Mouse (Mus musculus) stomach, embryonic 14.5 days (tissue): Measurements from ENCODE around the gene Ercc6l. TPM values are rescaled to one million over a fixed set of nuclear protein-coding genes. Genes with fewer than 3 reads are reported as not detected.
"Not testable (repeated sequence)": the region's sequence is repeated elsewhere in the genome, so short reads cannot be mapped to it uniquely, and the experiment has no call there.

Experiments used
- ATAC-seq: fragments of 200-750 bp; cut with Nextera tagmentation; 2 replicates; pipeline ENCODE4 v1.8.0; 2017; ENCODE audit warnings: low read depth, moderate TSS enrichment; ENCODE audit not compliant: insufficient number of reproducible peaks, insufficient read depth, low FRiP score
- H3K27ac ChIP-seq: fragments of 300-500 bp; sonication (generic); 2 replicates; pipeline ENCODE4 v1.5.1; 2014; ENCODE audit warnings: mild to moderate bottlenecking, low read length, moderate library complexity, mixed read lengths
- H3K27me3 ChIP-seq: fragments of 300-500 bp; sonication (generic); 2 replicates; pipeline ENCODE4 v1.6.1; 2014; ENCODE audit warnings: low read length, control low read depth, mixed read lengths; ENCODE audit not compliant: control insufficient read depth, insufficient read depth
- H3K36me3 ChIP-seq: fragments of 300-500 bp; sonication (generic); 2 replicates; pipeline ENCODE4 v1.6.1; 2014; ENCODE audit warnings: mild to moderate bottlenecking, control low read depth, low read length, moderate library complexity, mixed read lengths; ENCODE audit not compliant: control insufficient read depth, insufficient read depth
- H3K4me1 ChIP-seq: fragments of 300-500 bp; sonication (generic); 2 replicates; pipeline ENCODE4 v1.6.1; 2014; ENCODE audit warnings: low read length, control low read depth, mixed read lengths; ENCODE audit not compliant: control insufficient read depth, insufficient read depth
- H3K4me2 ChIP-seq: fragments of 300-500 bp; sonication (generic); replicated peaks from 2 replicates; pipeline ENCODE4 v1.6.1; 2014; ENCODE audit warnings: low read depth, low read length, control low read depth
- H3K4me3 ChIP-seq: fragments of 300-500 bp; sonication (generic); 2 replicates; pipeline ENCODE4 v1.5.1; 2014; ENCODE audit warnings: low read depth, low read length, control low read depth
- H3K9ac ChIP-seq: fragments of 300-500 bp; sonication (generic); replicated peaks from 2 replicates; pipeline ENCODE4 v1.6.1; 2014; ENCODE audit warnings: low read depth, mild to moderate bottlenecking, control low read depth, low read length, moderate library complexity, mixed read lengths
- H3K9me3 ChIP-seq: fragments of 300-500 bp; sonication (generic); 2 replicates; pipeline ENCODE4 v1.6.1; 2016; ENCODE audit warnings: low read depth, low read length, control low read depth; ENCODE audit not compliant: control insufficient read depth
- WGBS: fragments of 180-500 bp; shearing (Covaris S2); extraction: QIAGEN DNeasy Blood & Tissue Kit; methylation state at CpG from one replicate; pipeline ENCODE4 v1.1.7; 2014; 5-methylcytosine and 5-hydroxymethylcytosine counted together
- polyA plus RNA-seq: library from polyadenylated mRNA; unstranded; fragments of >200 nt; fragmentation: Nextera tagmentation; extraction: Ambion mirVana; gene quantifications from 2 replicates; pipeline ENCODE4 v1.2.1, GENCODE M21; 2014

The Ercc6l gene
- polyA plus RNA-seq, 1 experiment from 2014 or later, result 12.5 TPM

- Histone ChIP-seq H3K9me3 (no peaks in the 10 kb centered on the region), H3K4me2 (no peak overlapping the region), H3K27me3 (no peaks in the 10 kb centered on the region), H3K27ac (no peak overlapping the region), H3K4me3 (no peak overlapping the region), H3K4me1 (no peaks in the 10 kb centered on the region), H3K9ac (no peak overlapping the region), H3K36me3 (no peaks in the 10 kb centered on the region; the same call in none of the 2 replicates)
- no peak for ATAC-seq
- 79% methylated on average over 1 of the region's 1 CpGs for WGBS
These were observed 15.7 kb downstream of the Ercc6l start for GRCm38 (mm10) chrX:102141157-102141556.

- H3K4me1 ChIP-seq, result 0 out of 2 replicates have a peak, but pooled peaks cover 3% of the 10 kb centered on the region
- no peak overlapping the region for H3K27ac ChIP-seq
- no peaks in the 10 kb centered on the region; the same call in 1 of the 2 replicates for H3K36me3 ChIP-seq
- no peaks in the 10 kb centered on the region for H3K27me3 ChIP-seq
- WGBS, result 86% methylated on average over 2 of the region's 2 CpGs
- no peaks in the 10 kb centered on the region for H3K9me3 ChIP-seq
- H3K9ac ChIP-seq, result no peak overlapping the region
- H3K4me3 ChIP-seq, result no peak overlapping the region
- ATAC-seq, result no peak
- H3K4me2 ChIP-seq, result no peak overlapping the region
These were observed 35.6 kb downstream of the Ercc6l start for GRCm38 (mm10) chrX:102121321-102121720.

- H3K36me3 ChIP-seq, result no peaks in the 10 kb centered on the region; the same call in 1 of the 2 replicates
- ATAC-seq, result peak; percentile 99
- peak within 1 kb of the TSS; percentile 49 for H3K4me3 ChIP-seq
- no peak within 1 kb of the TSS for H3K27ac ChIP-seq
- no peaks in the 10 kb centered on the region for H3K27me3 ChIP-seq
- peak within 1 kb of the TSS; percentile 57 for H3K9ac ChIP-seq
- 0 out of 2 replicates have a peak, but pooled peaks cover 3% of the 10 kb centered on the region for H3K4me1 ChIP-seq
- H3K9me3 ChIP-seq, result no peaks in the 10 kb centered on the region
- 15% methylated on average over 30 of the region's 30 CpGs for WGBS
- peak within 1 kb of the TSS; percentile 53 for H3K4me2 ChIP-seq
These were observed 37.6 kb downstream of the Ercc6l start, which contains the start of gene Pin4 for GRCm38 (mm10) chrX:102119042-102119864. Pin4 (plus strand) TSS chrX:102119447.

- H3K27ac ChIP-seq, result no peak overlapping the region
- H3K9me3 ChIP-seq, result no peaks in the 10 kb centered on the region
- H3K36me3 ChIP-seq, result no peaks in the 10 kb centered on the region
- H3K4me2 ChIP-seq, result no peak overlapping the region
- H3K27me3 ChIP-seq, result no peaks in the 10 kb centered on the region
- H3K4me1 ChIP-seq, result 0 out of 2 replicates have a peak, but pooled peaks cover 3% of the 10 kb centered on the region
- H3K9ac ChIP-seq, result no peak overlapping the region
- H3K4me3 ChIP-seq, result no peak overlapping the region
- 42% methylated on average over 4 of the region's 4 CpGs for WGBS
- no peak for ATAC-seq
These were observed 41.2 kb downstream of the Ercc6l start for GRCm38 (mm10) chrX:102115676-102116075.

GRCm38 (mm10) chrX:102109349-102109748 lies 47.5 kb downstream of the Ercc6l start:
- not testable (repeated sequence) for H3K9me3 ChIP-seq, H3K4me3 ChIP-seq, H3K4me2 ChIP-seq, H3K4me1 ChIP-seq, H3K9ac ChIP-seq, H3K36me3 ChIP-seq, H3K27me3 ChIP-seq, H3K27ac ChIP-seq, ATAC-seq
- 65% methylated on average over 5 of the region's 5 CpGs for WGBS

GRCm38 (mm10) chrX:102103830-102104229 lies 53.1 kb downstream of the Ercc6l start:
- ATAC-seq, result not testable (repeated sequence)

GRCm38 (mm10) chrX:102101886-102102285 lies 55.0 kb downstream of the Ercc6l start:
- no peaks in the 10 kb centered on the region for H3K9me3 ChIP-seq
- no peak overlapping the region for H3K4me2 ChIP-seq
- H3K27ac ChIP-seq, result no peak overlapping the region
- no peak overlapping the region for H3K9ac ChIP-seq
- ATAC-seq, result no peak
- no peaks in the 10 kb centered on the region for H3K36me3 ChIP-seq
- no peak overlapping the region for H3K4me3 ChIP-seq
- WGBS, result 72% methylated on average over 7 of the region's 7 CpGs
- no peaks in the 10 kb centered on the region for H3K27me3 ChIP-seq
- no peaks in the 10 kb centered on the region for H3K4me1 ChIP-seq

More at GRCm38 (mm10) chrX:102103830-102104229, 53.1 kb downstream of the Ercc6l start:
- H3K4me1 ChIP-seq, H3K9ac ChIP-seq, H3K4me3 ChIP-seq, H3K27ac ChIP-seq, H3K9me3 ChIP-seq, H3K4me2 ChIP-seq, H3K27me3 ChIP-seq, H3K36me3 ChIP-seq: not testable (repeated sequence)
- 75% methylated on average over 2 of the region's 2 CpGs for WGBS

- no peak overlapping the region for H3K27ac ChIP-seq
- ATAC-seq, result no peak
- H3K27me3 ChIP-seq, result no peaks in the 10 kb centered on the region
- no peaks in the 10 kb centered on the region for H3K36me3 ChIP-seq
- no peaks in the 10 kb centered on the region for H3K4me1 ChIP-seq
- no peaks in the 10 kb centered on the region for H3K9me3 ChIP-seq
- 79% methylated on average over 7 of the region's 7 CpGs for WGBS
- no peak overlapping the region for H3K4me2 ChIP-seq
- no peak overlapping the region for H3K9ac ChIP-seq
- no peak overlapping the region for H3K4me3 ChIP-seq
These were observed 62.4 kb downstream of the Ercc6l start for GRCm38 (mm10) chrX:102094381-102094904.
